Mouse (Mus musculus): ENCODE measurements around the gene 0610009B22Rik. TPM values are rescaled to one million over a fixed set of nuclear protein-coding genes. Genes with fewer than 3 reads are reported as not detected.

Gene 0610009B22Rik
- total and polyA plus RNA-seq, 3 experiments: 34.6 to 68.5 (median 41.8) TPM

- no peak for TF ChIP-seq USF1 (IDR thresholded peaks at IDR 0.05; ENCODE audit: low read depth, low read length)
- no peak for TF ChIP-seq UBTF (IDR thresholded peaks at IDR 0.05; ENCODE audit: low read depth, low read length)
- no peak for TF ChIP-seq MAZ (IDR thresholded peaks at IDR 0.05; ENCODE audit: low read depth, low read length)
- no peak for TF ChIP-seq HCFC1 (IDR thresholded peaks at IDR 0.05; ENCODE audit: low read depth, low read length)
- no peak for TF ChIP-seq TCF12 (IDR thresholded peaks at IDR 0.05; ENCODE audit: low read depth, low read length)
- no peak for TF ChIP-seq CHD1 (IDR thresholded peaks at IDR 0.05; ENCODE audit: low read depth, low read length)
- TF ChIP-seq GABPA (IDR thresholded peaks at IDR 0.05; ENCODE audit: insufficient replicate concordance, low read depth, low read length): no peak
- no peak for TF ChIP-seq POLR2AphosphoS2 (IDR thresholded peaks at IDR 0.05; ENCODE audit: low read depth, low read length)
- no peak for TF ChIP-seq TBP (conservative IDR thresholded peaks at IDR 0.05; ENCODE audit: low read depth, low read length)
- TF ChIP-seq IRF4 (IDR thresholded peaks at IDR 0.05; ENCODE audit: low read depth, low read length): no peak
- TF ChIP-seq BHLHE40 (IDR thresholded peaks at IDR 0.05; ENCODE audit: low read depth, low read length): no peak
- TF ChIP-seq RAD21 (IDR thresholded peaks at IDR 0.05; ENCODE audit: low read depth, low read length): no peak
- dilution Hi-C loops (cut with MboI; ENCODE audit: extremely low pct_ligation_motif_present, extremely low pct_unique_long_range_greater_than_20kb, low sequenced_read_pairs): no loop called here
- Histone ChIP-seq H3K79me2 (replicated peaks; ENCODE audit: control insufficient read depth, extremely low read depth, insufficient read depth, poor library complexity, severe bottlenecking) (no peaks in the 10 kb centered on the region), H3K4me3 (replicated peaks in 1 of 3; ENCODE audit: low read depth in 2 of 3, low read length in 2 of 3, poor library complexity in 1 of 3) (no peak overlapping the region), H3K4me1 (ENCODE audit: control insufficient read depth in 1 of 2, insufficient read depth in 2 of 2) (peaks cover 0 to 13% of the 10 kb centered on the region in 2 experiments; a peak in 2 of 4 replicates), H3K27me3 (replicated peaks) (no peaks in the 10 kb centered on the region), H3K4me2 (ENCODE audit: insufficient read depth, low read depth, poor library complexity, severe bottlenecking) (no peak overlapping the region), H3K27ac (ENCODE audit: insufficient read depth, low read depth) (no peak overlapping the region), H3K36me3 (replicated peaks in 1 of 2; ENCODE audit: control insufficient read depth in 1 of 2, insufficient read depth in 1 of 2, low read length in 1 of 2) (peaks cover 5 to 21% of the 10 kb centered on the region in 2 experiments), H3K9ac (ENCODE audit: insufficient read depth, low read depth) (no peak overlapping the region), H3K9me3 (replicated peaks; ENCODE audit: low read length) (peaks cover 6% of the 10 kb centered on the region)
- in situ Hi-C loops (cut with MboI; ENCODE audit: low pct_ligation_motif_present, low pct_unique_long_range_greater_than_20kb, low sequenced_read_pairs): no loop called here
- DNase-seq (ENCODE audit: extremely low read depth): no peak
Measured at GRCm38 (mm10) chr11:51656798-51657521, 31.7 kb downstream of the 0610009B22Rik start.

DNA sequence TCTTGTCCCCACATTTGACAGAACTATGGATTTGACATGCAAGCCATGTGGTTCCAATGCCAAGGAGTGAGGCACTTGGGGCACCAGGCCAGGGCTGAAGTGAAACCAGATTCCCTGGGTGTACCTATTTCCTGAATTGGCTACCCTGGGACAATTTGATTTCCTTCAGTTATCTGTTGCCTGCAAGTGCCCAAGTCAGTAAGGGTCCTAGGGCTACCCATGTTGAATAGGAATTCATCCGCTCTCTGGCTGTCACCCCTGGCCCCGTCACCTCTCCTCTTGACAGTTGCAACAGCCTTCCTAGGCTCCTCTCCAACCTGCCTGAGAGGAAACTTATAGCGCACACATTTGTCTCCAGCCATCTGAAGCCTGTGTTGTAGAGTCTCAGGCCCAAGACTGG is 33.8 kb downstream of the 0610009B22Rik start:
- DNase-seq (ENCODE audit: extremely low read depth): no peak
- Histone ChIP-seq H3K9ac (ENCODE audit: insufficient read depth, low read depth) (no peak overlapping the region), H3K4me2 (ENCODE audit: insufficient read depth, low read depth, poor library complexity, severe bottlenecking) (no peak overlapping the region), H3K4me3 (replicated peaks in 1 of 3; ENCODE audit: low read depth in 2 of 3, low read length in 2 of 3, poor library complexity in 1 of 3) (no peak overlapping the region), H3K4me1 (ENCODE audit: control insufficient read depth in 1 of 2, insufficient read depth in 2 of 2) (peaks cover 0 to 17% of the 10 kb centered on the region in 2 experiments; a peak in 2 of 4 replicates), H3K27ac (ENCODE audit: insufficient read depth, low read depth) (no peak overlapping the region), H3K9me3 (replicated peaks; ENCODE audit: low read length) (peaks cover 8% of the 10 kb centered on the region), H3K36me3 (replicated peaks in 1 of 2; ENCODE audit: control insufficient read depth in 1 of 2, insufficient read depth in 1 of 2, low read length in 1 of 2) (peaks cover 5 to 21% of the 10 kb centered on the region in 2 experiments), H3K79me2 (replicated peaks; ENCODE audit: control insufficient read depth, extremely low read depth, insufficient read depth, poor library complexity, severe bottlenecking) (no peaks in the 10 kb centered on the region), H3K27me3 (replicated peaks) (no peaks in the 10 kb centered on the region)
- dilution Hi-C loops (cut with MboI; ENCODE audit: extremely low pct_ligation_motif_present, extremely low pct_unique_long_range_greater_than_20kb, low sequenced_read_pairs) (no loop called here), in situ Hi-C loops (cut with MboI; ENCODE audit: low pct_ligation_motif_present, low pct_unique_long_range_greater_than_20kb, low sequenced_read_pairs) (no loop called here)
- no peak for TF ChIP-seq UBTF (IDR thresholded peaks at IDR 0.05; ENCODE audit: low read depth, low read length)
- no peak for TF ChIP-seq ZC3H11A (IDR thresholded peaks at IDR 0.05; ENCODE audit: low read depth, low read length)
- no peak for TF ChIP-seq MXI1 (IDR thresholded peaks at IDR 0.05; ENCODE audit: low read depth, low read length)
- TF ChIP-seq MYC (IDR thresholded peaks at IDR 0.05; ENCODE audit: low read depth, low read length): no peak
- no peak for TF ChIP-seq ZKSCAN1 (IDR thresholded peaks at IDR 0.05; ENCODE audit: borderline replicate concordance, low read depth, low read length)
- no peak for TF ChIP-seq IRF4 (IDR thresholded peaks at IDR 0.05; ENCODE audit: low read depth, low read length)
- no peak for TF ChIP-seq USF2 (conservative IDR thresholded peaks at IDR 0.05; ENCODE audit: low read depth, low read length)
- no peak for TF ChIP-seq MAZ (IDR thresholded peaks at IDR 0.05; ENCODE audit: low read depth, low read length)
- TF ChIP-seq EP300 (IDR thresholded peaks at IDR 0.05; ENCODE audit: low read length): no peak
- no peak for TF ChIP-seq PAX5 (IDR thresholded peaks at IDR 0.05; ENCODE audit: low read length)
- no peak for TF ChIP-seq RCOR1 (conservative IDR thresholded peaks at IDR 0.05; ENCODE audit: low read depth, low read length)
- TF ChIP-seq TCF12 (IDR thresholded peaks at IDR 0.05; ENCODE audit: low read depth, low read length): no peak
